Mouse (Mus musculus) layer of hippocampus, postnatal 36 days (tissue): ENCODE results near the gene Tdrd6. TPM values are rescaled to one million over a fixed set of nuclear protein-coding genes. Genes with fewer than 3 reads are reported as not detected.

ENCODE experiments used
- DNase-seq, 2 experiments: peaks; one replicate each; pipeline ENCODE4 v3.0.0; 2022
- total RNA-seq, 2 experiments: library from RNA; stranded (reverse); gene quantifications; 2 replicates each; pipeline ENCODE4 v1.2.3; 2021

Gene Tdrd6
- total RNA-seq, result under 1 TPM; 0.20 TPM

DNA sequence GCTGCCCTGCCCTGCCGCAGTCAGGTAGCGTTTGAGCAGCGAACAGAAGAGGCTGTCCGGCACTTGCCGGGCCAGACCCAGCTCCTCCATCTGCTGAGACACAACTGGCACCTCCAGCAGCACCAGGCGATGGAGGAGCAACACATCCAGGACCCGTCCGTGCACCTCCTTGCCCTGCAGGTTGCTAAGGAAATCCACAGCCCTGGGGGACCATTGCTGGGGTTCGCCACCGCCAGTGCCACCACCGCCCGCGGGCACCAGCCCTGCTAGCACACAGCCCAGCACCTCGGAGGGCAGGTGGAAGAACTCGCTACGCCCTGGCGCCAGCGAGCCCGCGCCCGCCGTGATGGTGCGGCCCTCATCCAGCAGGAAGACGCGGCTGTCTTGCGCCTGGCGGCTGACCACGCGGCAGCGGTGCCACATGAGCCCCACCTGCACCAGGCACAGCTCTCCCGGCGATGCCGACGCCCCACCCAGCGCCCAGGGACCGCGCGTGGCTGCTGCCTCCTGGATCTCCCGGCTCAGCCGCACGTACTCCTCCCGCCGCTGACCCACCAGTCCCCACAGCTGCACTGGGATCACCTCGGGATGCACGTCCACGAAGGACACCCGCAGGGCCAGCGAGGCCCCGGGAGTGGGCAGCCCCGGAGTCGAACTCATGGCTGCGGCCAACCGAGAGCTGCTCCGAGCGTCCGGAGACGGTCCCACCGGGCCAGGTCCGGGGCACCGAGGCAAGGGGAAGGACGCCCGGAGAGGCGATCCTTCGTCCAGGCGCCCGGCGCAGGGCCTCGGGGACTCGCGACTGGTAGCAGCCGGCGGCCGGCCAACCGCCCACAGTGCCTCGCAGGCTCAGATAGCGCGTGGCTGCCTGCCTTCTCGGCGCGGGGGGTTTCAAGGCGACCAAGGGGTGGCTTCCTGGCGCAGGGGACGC is at the start of gene Tdrd6:
Gene Tdrd6 (minus strand): TSS at position 804 of the 931 bp plus-strand sequence.
- DNase-seq, result peak in 1 of 2 experiments; percentile 16

DNA sequence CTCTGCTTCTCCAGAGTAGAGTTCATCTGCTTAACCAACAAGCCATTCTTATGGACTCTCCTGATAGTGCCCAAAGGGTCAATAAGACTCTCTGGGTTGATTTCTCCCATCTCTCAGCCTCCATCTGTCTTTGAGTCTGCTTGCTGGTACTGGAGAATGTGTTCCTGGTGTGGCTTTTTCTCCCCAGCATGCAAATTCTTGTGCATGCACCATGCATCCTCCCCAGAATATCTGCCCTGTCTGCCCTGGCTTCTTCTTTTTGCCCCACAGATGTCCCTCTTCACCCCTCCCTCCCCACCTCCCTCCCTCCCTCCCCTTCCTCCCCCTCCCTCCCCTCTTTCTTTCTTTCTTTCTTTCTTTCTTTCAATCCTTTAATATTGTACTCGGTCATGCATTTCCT is 47.2 kb upstream of the Tdrd6 start:
- no peak for DNase-seq

DNA sequence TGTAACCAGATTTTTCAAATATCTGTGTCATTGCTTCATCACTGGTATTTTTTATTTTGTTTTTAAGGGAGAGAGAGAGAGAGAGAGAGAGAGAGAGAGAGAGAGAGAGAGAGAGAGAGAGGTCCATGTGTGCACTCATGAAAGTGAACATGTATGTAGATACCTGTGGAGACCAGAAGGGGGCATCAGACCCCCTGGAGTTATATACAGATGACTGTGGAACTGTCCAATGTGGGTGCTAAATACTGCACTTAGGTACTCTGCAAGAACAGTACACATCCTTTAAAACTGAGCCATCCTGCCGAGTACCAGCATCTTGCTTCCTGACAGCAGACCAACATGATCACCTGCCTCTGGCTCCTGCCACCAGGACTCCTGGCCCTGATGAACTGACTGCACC is 46.1 kb upstream of the Tdrd6 start:
- no peak for DNase-seq

DNA sequence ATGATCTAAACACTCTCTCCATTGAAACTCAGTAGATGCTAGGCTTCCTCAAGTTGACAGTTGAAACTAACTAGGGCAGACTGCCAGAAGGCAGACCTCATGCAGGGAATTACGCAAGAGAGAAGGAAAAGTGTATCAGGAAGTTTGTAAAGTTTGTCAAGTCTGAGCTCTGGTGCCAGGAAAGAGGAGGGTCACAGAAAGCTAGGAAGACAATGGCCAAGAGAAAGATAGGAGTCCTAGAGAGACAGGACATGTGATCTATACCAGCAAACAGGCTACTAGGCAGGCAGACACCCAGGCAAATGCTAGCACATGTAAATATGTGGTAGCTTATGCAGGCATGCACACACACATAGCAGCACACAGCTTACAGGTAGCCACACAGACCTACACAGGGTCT is 45.1 kb upstream of the Tdrd6 start:
- DNase-seq, result no peak

DNA sequence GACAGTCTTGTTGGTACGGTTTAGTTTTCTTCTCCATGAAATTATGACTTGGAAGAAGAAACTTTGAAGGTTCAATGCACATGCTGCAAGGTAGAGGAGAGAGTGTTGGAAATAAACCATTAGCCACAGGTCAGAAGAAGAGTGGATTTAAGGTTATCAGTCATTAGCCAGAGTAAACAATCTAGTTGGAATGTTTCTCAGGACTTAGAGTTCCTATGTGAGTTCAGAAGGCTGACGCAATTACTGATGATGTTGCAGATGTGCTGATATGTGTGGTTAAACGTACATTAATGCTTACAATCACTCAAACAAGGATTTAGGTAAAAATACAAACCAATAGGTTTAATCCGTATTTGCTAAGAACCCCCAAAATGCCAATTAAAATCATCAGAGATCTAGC is 41.8 kb upstream of the Tdrd6 start:
- no peak for DNase-seq

DNA sequence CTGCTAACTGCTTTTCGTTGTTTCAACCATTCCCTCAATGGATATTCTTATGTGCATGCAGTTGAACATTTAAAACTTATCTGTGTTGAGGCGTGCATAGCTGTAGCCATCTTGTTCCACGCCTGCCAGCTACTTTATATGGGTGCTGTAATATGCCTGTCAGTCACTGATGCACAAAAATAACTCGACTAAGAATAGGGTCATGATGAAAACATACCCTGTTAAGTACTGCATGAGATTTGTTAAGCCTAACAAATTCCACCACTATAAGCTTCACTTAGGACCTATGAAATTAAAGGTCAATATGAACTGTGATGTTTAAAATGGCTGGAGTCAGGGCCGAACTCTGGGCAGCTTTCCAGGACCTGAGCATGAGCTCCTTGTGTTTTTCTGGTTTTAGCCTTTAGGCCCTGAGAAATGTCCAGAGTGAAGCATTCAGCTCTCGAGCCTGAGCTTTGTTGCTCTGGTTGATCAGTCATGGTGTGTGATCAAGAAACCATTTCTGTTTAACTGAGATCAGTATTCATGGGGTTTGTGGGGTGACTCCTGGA is 39.1 kb upstream of the Tdrd6 start:
- no peak for DNase-seq

DNA sequence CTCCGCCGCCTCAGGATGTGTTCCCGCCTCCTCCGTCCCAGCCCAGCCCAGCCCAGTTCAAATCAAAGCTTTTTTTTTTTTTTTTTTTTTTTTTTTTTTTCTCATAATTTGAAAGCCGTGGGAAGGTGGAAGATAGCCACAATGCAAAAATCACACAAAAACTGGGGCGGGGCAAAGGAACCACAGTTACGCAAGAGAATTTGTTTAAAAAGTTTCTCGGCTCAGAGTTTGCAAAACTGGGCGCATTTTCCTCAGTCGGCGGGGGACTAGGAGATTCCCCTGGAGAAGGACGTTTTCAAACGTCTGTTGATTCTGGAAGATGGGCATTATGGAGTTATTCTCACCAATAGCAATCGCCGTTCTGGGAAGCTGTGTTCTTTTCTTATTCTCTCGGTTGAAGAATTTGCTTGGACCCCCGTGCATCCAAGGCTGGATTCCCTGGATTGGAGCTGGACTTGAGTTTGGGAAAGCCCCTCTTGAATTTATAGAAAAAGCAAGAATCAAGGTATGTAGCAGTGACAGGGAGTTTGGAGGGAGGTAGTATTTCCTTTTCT is 37.3 kb upstream of the Tdrd6 start, which contains the start of gene Cyp39a1:
Gene Cyp39a1 (plus strand): TSS at position 136 of the 554 bp plus-strand sequence.
- DNase-seq, result no peak

DNA sequence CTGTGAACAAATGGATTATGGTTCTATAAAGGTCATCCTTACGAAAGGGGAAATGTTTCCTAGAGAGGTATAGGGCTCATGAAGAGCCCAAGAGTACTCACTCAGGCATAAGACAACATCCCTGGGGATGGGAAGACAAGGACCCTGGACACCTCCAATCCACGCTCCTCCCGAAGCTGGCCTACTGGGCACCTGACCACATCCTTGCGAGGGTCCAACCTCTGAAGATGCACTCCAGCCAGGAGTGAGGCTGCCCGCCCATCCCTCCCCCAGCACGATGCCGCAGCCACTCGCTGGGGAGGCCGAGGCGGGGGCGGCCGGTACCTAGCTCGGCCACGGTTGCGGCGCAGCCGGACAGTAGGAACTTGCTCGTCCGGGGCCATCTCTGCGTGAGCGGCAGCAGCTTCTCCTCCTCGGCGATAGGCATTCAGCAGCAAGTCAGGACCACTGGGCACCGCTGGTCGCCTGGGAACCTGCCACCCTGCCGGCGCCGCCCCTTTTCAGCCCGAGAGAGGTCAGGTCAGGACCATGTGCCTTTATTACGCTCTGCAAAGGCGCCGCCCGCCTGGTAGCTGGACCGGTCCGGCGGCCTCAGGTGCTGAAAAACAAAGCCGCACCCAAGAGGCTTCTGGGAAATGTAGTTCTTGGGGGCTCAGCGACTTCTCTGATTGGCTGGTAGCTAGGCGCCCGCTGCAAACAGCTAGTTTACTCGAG is 36.6 kb upstream of the Tdrd6 start, which contains the start of gene Slc25a27:
Gene Slc25a27 (minus strand): TSS at position 639 of the 714 bp plus-strand sequence.
- peak; percentile 85 to 88 for DNase-seq

DNA sequence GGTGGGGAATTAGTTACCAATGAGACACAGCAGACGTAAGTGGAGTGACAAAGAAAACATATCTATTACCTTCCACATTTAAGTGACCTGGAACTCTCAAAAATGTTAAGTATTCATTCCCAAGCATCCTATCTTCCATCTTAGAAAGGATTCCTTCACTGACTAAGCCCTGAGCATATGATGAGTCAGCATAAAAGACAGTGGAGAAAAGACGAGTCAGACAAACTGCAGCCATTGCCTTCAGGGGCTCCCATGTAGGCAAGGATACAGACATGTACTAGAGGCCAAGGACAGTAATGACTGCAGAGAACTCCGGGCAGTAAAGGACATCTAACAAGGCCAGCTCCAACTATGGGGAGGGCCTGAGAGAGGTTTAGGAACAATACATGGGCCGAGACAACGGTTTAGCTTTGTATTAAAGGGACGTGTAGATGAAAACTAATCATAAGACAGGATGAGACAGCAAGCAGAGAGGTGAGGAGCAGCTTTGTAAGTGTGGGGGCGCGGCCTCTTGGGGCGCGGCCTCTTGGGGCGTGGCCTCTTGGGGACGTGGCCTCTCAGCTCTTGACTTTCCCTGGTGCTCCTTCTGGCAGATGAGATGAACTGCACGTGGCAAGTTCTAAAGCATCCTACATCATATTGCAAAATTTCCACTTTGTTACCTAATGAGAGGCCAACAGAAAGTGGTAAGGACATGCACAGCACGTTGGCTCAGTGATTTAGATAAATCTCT is 21.4 kb upstream of the Tdrd6 start:
- no peak for DNase-seq

DNA sequence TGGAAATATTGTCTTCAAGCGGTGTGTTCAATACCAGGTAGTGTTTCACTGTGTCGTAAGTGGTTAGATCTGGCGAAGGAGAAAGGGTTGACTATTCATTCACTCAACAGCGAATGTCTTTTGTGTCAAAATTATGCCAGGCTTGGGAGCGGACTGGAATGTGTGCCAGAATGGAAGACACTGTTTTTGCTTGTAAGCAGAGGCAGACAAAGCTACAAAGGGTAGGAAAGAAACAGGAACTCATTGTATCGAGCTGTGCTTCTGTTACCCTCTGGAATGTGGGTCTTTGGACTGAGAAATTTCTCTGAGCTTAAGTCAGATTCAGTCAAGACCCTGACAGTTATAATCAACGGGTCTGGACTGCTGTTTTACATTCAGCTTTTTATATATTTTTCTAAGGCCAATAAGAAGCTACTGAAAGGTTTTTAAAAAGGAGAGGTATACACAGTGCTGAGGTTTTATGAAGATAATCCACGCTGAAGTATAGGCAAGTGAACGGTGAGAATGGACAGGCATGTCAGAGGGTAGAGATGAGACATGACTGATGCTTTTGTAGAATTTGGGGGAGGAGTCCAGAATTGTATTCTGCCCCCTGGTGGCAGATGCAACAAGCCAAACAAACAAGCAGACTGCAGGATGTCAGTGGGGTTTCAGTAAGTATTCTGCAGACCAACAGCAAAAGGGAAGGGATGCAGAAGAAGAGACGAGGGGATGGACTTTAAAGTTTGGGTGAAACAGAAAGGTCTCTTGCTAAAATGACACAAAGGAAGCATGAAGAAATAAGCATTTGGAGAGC is 19.7 kb upstream of the Tdrd6 start:
- no peak for DNase-seq

DNA sequence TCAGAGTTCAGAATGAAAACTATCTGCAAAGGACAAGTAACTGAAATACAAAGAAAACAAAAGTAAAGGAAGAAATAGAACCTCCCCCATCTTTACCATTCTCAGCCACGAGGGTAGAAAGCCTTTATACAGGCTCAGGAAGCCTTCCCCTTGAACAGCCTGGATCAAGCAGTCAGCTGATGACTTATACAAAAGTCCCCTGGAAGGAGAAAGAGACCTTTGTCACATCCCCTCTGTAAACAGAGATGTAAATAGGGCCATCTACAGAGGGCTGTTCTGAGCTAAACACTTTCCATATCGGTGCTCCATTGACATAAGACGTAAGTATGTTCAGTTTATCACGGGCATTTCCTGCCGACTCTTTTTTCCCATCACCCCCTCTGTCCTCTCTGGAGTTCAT is 16.8 kb upstream of the Tdrd6 start:
- DNase-seq, result no peak

DNA sequence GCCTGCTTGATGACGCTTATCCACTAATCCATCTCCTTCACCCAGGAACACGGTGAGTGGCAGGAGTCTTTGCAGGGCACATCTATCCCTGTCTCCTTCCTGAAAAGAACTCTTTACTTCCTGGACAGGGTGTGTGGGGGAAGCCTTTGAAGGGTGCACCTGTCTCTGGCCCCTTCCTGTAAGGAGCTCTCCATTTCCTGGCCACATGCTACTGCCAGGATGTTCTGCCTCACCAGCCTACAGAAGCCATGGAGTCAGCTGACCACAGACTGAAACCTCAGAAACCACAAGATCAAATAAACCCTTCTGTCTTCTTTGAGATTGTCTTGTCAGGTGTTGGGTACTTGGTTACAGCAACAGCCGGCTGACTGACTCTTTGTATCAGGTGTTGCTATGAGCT is 15.0 kb upstream of the Tdrd6 start:
- no peak for DNase-seq

DNA sequence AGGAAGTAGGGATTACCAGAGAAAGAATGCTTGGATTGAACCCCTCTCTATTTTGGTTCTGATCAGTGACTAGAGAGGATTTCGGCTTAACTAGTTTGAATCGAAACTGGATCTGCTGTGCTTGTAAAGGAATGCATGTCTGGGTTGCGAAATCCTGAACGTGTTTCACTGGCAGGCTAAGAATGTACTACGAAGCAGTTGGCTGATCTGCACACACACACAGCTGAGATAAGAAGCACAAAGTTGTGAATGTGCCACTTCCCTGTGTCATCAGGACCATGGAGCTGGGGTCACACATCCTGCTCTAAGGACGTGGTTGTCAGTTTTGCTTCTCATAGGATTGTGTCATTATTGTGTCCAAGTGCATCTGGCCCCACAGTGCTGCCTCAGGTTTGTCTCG is 14.3 kb upstream of the Tdrd6 start:
- no peak for DNase-seq

DNA sequence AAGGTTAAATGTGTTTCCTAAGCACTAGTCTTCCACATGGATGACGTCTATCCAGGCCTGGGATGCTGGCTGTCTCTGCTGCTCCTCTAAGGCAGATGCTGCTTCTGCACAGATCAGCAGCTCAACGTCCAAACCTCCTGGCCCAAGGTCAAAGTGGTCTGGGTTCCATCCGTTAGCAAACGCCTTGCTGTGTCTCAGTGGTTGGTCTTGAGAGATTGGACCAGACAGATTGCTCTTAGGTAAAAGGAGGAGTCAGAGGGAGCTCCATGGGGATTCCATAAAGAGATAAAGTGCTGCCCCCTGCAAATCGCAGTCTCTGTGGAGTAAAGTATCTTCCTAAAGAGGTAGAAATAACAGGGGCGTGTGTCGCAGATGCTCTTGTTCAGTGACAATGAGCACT is 13.1 kb upstream of the Tdrd6 start:
- no peak for DNase-seq

DNA sequence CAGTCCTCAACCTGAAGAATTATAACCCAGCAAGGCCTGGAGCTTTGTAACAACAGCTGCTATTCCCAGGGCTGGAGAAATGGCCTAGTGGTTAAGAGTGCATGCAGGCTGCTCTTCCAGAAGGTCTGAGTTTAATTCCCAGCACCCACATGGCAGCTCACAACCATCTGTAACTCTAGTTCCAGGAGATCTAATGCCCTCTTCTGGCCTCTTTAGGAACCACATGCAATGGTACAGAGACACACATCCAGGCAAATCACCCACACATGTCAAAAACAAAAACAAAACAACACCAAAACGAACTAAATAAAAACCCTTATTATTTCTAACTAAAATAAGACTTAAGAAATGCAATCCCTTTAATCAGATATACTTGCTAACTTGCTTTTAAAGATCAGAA is 10.7 kb upstream of the Tdrd6 start:
- DNase-seq, result no peak

DNA sequence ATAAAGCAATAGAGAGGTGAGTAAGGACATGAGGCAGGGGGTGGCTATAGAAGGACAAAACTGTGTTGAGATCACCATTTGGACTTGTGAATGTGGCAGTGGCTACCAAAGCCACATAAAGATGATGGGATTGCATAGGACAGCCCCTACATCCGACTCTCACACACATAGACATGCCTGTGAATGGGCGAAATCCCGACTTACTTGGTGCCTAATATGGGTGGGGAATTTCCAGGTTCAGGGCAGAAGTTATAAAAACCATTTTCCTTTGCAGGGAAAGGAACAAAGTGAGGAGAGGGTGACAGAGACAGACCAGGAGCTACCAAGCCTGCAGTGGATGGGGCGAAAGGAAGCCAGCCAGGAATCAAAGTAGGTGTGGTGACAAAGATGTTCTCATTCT is 7.0 kb upstream of the Tdrd6 start:
- no peak for DNase-seq

DNA sequence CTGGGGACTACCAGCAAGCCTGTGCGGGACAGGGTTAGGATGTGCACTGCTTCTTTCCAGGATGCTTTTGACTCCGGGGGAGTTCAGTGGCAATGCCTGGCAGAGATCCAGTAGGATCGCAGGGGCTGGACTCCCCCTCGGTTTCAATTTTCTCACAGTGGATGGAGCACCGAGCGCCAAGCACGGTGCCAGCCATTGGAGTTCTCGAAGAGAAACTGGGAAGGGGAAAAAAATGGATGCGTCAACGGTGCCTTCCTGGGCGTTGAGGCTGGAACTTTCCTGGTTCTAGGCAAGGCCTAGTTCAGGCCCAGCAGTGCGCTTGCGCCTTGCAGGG is 295 bp upstream of the Tdrd6 start:
- no peak for DNase-seq

DNA sequence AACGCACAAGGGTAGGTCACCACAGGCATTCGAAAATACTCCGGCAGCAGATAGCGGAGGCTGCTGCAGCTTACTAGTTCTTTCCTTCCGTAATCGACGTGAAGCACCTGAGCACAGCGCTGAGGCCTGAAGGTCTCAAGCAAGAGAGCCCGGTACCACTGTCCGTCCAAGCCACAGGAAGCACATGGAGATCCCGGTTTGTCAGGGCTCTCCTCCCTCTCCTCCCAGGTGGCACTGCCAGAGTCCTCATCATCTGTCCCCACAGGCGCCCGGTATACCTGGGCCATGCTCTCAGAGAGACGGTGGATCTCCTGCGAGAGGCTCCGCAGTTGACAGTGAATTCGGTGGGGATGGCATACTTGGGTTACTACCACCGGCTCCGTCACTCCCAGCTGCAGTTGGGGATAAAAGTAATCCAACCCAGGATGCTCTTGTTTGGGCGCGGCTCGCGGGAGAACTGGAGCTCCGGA is 1.0 kb downstream of the Tdrd6 start:
- no peak for DNase-seq

DNA sequence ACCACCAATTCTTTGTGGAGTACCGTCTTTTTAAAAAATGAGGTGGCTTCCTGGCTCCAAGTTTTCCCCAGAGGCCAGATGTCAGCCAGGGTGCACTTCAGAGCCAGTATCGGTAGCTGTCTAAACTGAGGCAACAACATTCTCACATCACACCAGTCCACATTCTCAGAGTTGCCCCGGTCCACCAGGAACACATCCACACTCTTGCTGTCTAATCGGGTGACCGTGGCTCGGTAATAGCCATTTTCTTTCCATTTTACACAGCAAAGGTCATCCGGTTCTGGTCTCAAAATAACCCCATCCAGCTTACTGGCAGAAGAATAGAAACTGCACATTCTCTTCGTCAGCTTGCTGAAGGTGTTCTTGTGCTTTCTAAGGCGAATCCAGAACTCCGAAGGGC is 1.9 kb downstream of the Tdrd6 start:
- no peak for DNase-seq

DNA sequence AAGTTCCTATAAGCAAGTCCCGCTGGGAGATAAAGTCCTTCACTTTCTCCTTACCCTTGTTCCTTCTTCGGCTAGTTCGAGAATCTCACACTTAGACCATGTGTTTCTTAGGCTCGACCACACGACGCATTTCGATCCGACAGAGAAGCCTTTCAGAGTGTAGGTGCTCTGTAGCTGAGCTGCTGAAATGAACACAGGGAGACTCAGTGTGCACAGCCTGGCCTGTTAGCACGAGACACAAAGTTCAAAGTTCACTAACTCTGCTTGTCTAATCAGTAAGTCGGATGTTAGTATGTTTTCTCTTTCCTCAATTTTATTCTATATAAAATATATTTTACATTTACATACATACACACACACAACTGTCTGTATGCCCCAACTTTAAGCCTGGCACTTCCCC is 8.0 kb downstream of the Tdrd6 start:
- no peak for DNase-seq

DNA sequence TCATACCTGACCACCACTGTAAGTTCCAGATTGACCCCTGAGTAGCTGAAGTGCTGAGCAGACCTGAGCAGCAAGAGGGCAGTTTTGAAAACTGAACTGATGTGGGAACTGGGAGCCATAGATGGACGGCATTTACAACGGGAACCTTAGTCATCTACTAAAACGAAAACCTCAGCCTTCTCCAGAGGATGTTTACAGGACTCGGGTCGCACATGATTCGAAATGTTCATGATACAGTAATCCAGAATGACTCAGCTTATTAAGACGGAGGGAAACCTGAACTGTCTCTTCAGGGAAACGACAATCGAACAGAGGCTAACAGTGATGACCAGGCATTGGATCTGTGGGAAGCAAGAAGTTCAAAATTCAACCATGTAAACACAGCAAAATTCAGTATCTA is 10.9 kb downstream of the Tdrd6 start:
- no peak for DNase-seq

DNA sequence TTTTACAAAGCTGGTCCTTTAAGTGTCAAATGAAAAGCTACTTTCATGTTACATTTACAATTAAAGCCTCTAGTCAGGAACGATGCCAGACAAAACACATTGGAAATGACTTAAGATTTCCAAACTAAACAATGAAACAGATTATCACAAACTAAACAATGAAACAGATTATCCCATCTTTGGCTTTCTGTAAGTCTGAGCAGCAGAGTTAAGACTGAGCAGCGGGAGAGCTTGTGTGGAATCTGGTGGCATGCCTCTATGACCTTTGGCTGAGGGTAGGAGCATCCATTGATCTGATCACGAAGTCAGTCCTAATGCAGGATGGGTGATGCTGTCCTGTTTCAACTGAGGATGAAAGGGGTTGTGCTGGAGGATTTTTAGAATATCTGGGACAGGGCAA is 17.9 kb downstream of the Tdrd6 start:
- no peak for DNase-seq
